8 mouse cellular contexts compared by ENCODE assay signal in the genomic region with DNA sequence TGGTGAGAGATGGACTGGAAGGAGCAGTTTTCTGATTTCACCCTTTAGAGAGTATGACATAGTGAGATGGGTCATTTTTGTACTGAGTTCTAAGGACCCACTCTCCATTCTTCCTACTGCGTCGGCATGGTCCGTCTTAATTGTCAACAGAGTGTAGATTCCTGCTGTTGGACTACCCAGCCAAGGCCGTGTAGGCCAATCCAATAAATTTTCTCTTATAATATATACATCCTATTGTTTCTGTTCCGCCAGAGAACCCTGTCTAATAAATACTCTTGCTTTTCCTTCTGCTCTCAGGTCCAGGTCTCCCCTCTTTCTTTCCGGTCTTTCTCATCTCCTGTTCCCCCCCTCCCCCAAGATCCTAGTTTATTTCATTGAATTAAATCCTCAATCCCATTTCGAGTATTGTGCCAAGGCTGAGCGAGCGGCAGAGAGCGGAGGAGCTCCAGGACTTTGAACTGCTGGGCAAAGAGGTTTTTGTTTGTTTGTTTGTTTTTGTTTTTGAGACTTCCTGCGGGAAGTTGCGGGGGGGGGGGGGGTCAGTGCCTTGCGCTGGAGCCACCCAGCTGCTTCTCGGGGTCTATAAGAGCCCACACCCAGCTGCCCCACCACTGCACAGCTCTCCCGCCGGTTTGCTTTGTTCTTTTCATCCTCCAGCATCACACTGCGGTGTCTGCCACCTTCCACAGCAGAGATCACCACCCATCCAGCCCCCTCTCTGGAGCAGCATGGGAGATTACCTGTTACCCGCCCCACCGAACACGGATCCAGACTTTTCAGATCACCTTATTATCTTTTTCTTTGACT. TPM values are rescaled to one million over a fixed set of nuclear protein-coding genes. Genes with fewer than 3 reads are reported as not detected.
A peak's percentile ranks its signal among the peaks of the same experiment; 100 is the strongest.
DNase-seq lines count a peak whose midpoint lies in the region; ATAC-seq lines count a peak whose summit lies in the region.

No protein-coding gene starts in this region.

- DNase-seq in adrenal gland, postnatal 25 days: peak; percentile 6
- no peak for DNase-seq in adrenal gland, adult 2 months
- DNase-seq in neural tube, embryonic 11.5 days (ENCODE audit: low spot score): no peak
- no peak for DNase-seq in neural tube, embryonic 10.5 days (ENCODE audit: extremely low spot score, low spot score)
- DNase-seq in hindbrain, embryonic 14.5 days (ENCODE audit: low spot score): peak; percentile 57
- no peak for DNase-seq in thymus, postnatal 14 days
- no peak for DNase-seq in thymus, postnatal 0 days (ENCODE audit: low spot score)

- peak overlapping the region; percentile 61 for H3K27ac ChIP-seq in neural tube, embryonic 11.5 days (ENCODE audit: low read depth, low read length)
- peak overlapping the region; percentile 88 for H3K27ac ChIP-seq in hindbrain, embryonic 14.5 days
- peak overlapping the region; percentile 85 for H3K27ac ChIP-seq in midbrain, embryonic 13.5 days

- no peaks in the 10 kb centered on the region for H3K27me3 ChIP-seq in neural tube, embryonic 11.5 days (ENCODE audit: control insufficient read depth, insufficient read depth, low read length)
- peaks cover 3% of the 10 kb centered on the region; the same call in 1 of the 2 replicates for H3K27me3 ChIP-seq in hindbrain, embryonic 14.5 days (ENCODE audit: control insufficient read depth, insufficient read depth, low read length)
- peaks cover 5% of the 10 kb centered on the region for H3K27me3 ChIP-seq in midbrain, embryonic 13.5 days

- H3K9me3 ChIP-seq in neural tube, embryonic 11.5 days (ENCODE audit: control insufficient read depth, low read length): no peaks in the 10 kb centered on the region
- no peaks in the 10 kb centered on the region for H3K9me3 ChIP-seq in hindbrain, embryonic 14.5 days (ENCODE audit: control insufficient read depth, low read length)
- H3K9me3 ChIP-seq in midbrain, embryonic 13.5 days: no peaks in the 10 kb centered on the region

- peak overlapping the region; percentile 69 for H3K9ac ChIP-seq in neural tube, embryonic 11.5 days (ENCODE audit: low read length)
- H3K9ac ChIP-seq in hindbrain, embryonic 14.5 days: peak overlapping the region; percentile 71
- peak overlapping the region; percentile 73 for H3K9ac ChIP-seq in midbrain, embryonic 13.5 days (replicated peaks)

- no peaks in the 10 kb centered on the region for H3K36me3 ChIP-seq in neural tube, embryonic 11.5 days (ENCODE audit: control insufficient read depth, insufficient read depth, low read length)
- H3K36me3 ChIP-seq in hindbrain, embryonic 14.5 days (replicated peaks; ENCODE audit: control insufficient read depth, insufficient read depth): no peaks in the 10 kb centered on the region
- H3K36me3 ChIP-seq in midbrain, embryonic 13.5 days: no peaks in the 10 kb centered on the region

- 2% methylated on average over 20 of the region's 20 CpGs for WGBS in neural tube, embryonic 11.5 days
- 2% methylated on average over 20 of the region's 20 CpGs for WGBS in hindbrain, embryonic 14.5 days
- 1% methylated on average over 20 of the region's 20 CpGs for WGBS in midbrain, embryonic 13.5 days

- ATAC-seq in neural tube, embryonic 11.5 days (ENCODE audit: insufficient read depth, low FRiP score, low TSS enrichment): peak; percentile 92
- ATAC-seq in hindbrain, embryonic 14.5 days (ENCODE audit: low FRiP score): peak; percentile 94
- peak; percentile 97 for ATAC-seq in midbrain, embryonic 13.5 days

- H3K4me3 ChIP-seq in neural tube, embryonic 11.5 days (ENCODE audit: low read depth, low read length): peak overlapping the region; percentile 56
- peak overlapping the region; percentile 59 for H3K4me3 ChIP-seq in hindbrain, embryonic 14.5 days (replicated peaks; ENCODE audit: low read length)
- H3K4me3 ChIP-seq in midbrain, embryonic 13.5 days (replicated peaks): peak overlapping the region; percentile 56

- peak overlapping the region; percentile 60 for H3K4me2 ChIP-seq in neural tube, embryonic 11.5 days (ENCODE audit: low read depth)
- H3K4me2 ChIP-seq in hindbrain, embryonic 14.5 days (replicated peaks): peak overlapping the region; percentile 69
- H3K4me2 ChIP-seq in midbrain, embryonic 13.5 days (replicated peaks): peak overlapping the region; percentile 56

- H3K4me1 ChIP-seq in neural tube, embryonic 11.5 days (ENCODE audit: control insufficient read depth, insufficient read depth, low read length): no peaks in the 10 kb centered on the region
- H3K4me1 ChIP-seq in hindbrain, embryonic 14.5 days (replicated peaks; ENCODE audit: control insufficient read depth, insufficient read depth, low read length): peaks cover 8% of the 10 kb centered on the region; the same call in 1 of the 2 replicates
- H3K4me1 ChIP-seq in midbrain, embryonic 13.5 days (replicated peaks): peaks cover 10% of the 10 kb centered on the region

RNA-seq across cellular contexts. Expression of a gene that starts 42.6 kb away (rescaled TPM):
- total RNA-seq in adrenal gland, postnatal 25 days (2021): 49.2 and 59.6 TPM in 2 replicates
- total RNA-seq in adrenal gland, adult 2 months (2021): 10 to 100 TPM; 47.9 to 52.0 TPM
- 170 and 180 TPM in 2 replicates for polyA plus RNA-seq in adrenal gland, adult 2 months (2012; rRNA removed)
- polyA plus RNA-seq in neural tube, embryonic 11.5 days (2014; fragmentation: Nextera tagmentation; extraction: Ambion mirVana): 150 and 160 TPM in 2 replicates
- 75.5 and 87.8 TPM in 2 replicates for polyA plus RNA-seq in hindbrain, embryonic 14.5 days (2014; fragmentation: Nextera tagmentation; extraction: Ambion mirVana)
- polyA plus RNA-seq in midbrain, embryonic 13.5 days (2015; fragmentation: Nextera tagmentation; extraction: Ambion mirVana): 87.2 and 95.5 TPM in 2 replicates
- polyA plus RNA-seq in thymus, postnatal 0 days (2015; fragmentation: Nextera tagmentation; extraction: Ambion mirVana): 160 and 174 TPM in 2 replicates

Comparison
In these comparisons a context has a peak if more than half of its experiments do, and no peak if none do; other contexts are left out.
1. DNase-seq: peak in adrenal gland, postnatal 25 days (single experiment) and hindbrain, embryonic 14.5 days (single experiment); none in adrenal gland, adult 2 months (single experiment), neural tube, embryonic 11.5 days (single experiment), neural tube, embryonic 10.5 days (single experiment), thymus, postnatal 14 days (single experiment) and thymus, postnatal 0 days (single experiment).
2. Peak in every context shown above with its lines, with median percentiles within 50 percentile points of each other: ATAC-seq, H3K27ac ChIP-seq, H3K4me2 ChIP-seq, H3K4me3 ChIP-seq and H3K9ac ChIP-seq.